Mouse (Mus musculus) heart, embryonic 16.5 days (tissue): ENCODE results near the gene Casz1. TPM values are rescaled to one million over a fixed set of nuclear protein-coding genes. Genes with fewer than 3 reads are reported as not detected.

Experiments used
- ATAC-seq: fragments of 200-750 bp; cut with Nextera tagmentation; replicated peaks from 2 replicates; pipeline ENCODE4 v1.8.0; 2017; ENCODE audit warnings: moderate number of reproducible peaks; ENCODE audit not compliant: insufficient read depth, low FRiP score; ENCODE audit errors: extremely low read depth
- H3K27ac ChIP-seq: fragments of 300-500 bp; sonication (generic); 2 replicates; pipeline ENCODE4 v1.5.1; 2014; ENCODE audit warnings: mild to moderate bottlenecking, low read length, control low read depth, moderate library complexity
- H3K27me3 ChIP-seq: fragments of 300-500 bp; sonication (generic); 2 replicates; pipeline ENCODE4 v1.6.1; 2014; ENCODE audit warnings: low read length, mixed read lengths; ENCODE audit not compliant: control insufficient read depth, insufficient read depth
- H3K36me3 ChIP-seq: fragments of 300-500 bp; sonication (generic); 2 replicates; pipeline ENCODE4 v1.6.1; 2014; ENCODE audit not compliant: control insufficient read depth, insufficient read depth
- H3K4me1 ChIP-seq: fragments of 300-500 bp; sonication (generic); 2 replicates; pipeline ENCODE4 v1.6.1; 2014; ENCODE audit warnings: low read length, mixed read lengths; ENCODE audit not compliant: control insufficient read depth, insufficient read depth
- H3K4me2 ChIP-seq: fragments of 300-500 bp; sonication (generic); 2 replicates; pipeline ENCODE4 v1.6.1; 2014; ENCODE audit warnings: low read depth, mild to moderate bottlenecking, control low read depth, low read length
- H3K4me3 ChIP-seq: fragments of 300-500 bp; sonication (generic); 2 replicates; pipeline ENCODE4 v1.5.1; 2014; ENCODE audit warnings: mild to moderate bottlenecking, control low read depth, low read length
- H3K9ac ChIP-seq: fragments of 300-500 bp; sonication (generic); 2 replicates; pipeline ENCODE4 v1.6.1; 2014; ENCODE audit warnings: low read length, control low read depth
- H3K9me3 ChIP-seq: fragments of 300-500 bp; sonication (generic); replicated peaks from 2 replicates; pipeline ENCODE4 v1.6.1; 2016; ENCODE audit warnings: low read length; ENCODE audit not compliant: control insufficient read depth
- WGBS: fragments of 180-500 bp; shearing (Covaris S2); extraction: QIAGEN DNeasy Blood & Tissue Kit; methylation state at CpG from one replicate; pipeline ENCODE4 v1.1.7; 2014; 5-methylcytosine and 5-hydroxymethylcytosine counted together
- polyA plus RNA-seq: library from polyadenylated mRNA; unstranded; fragments of >200 nt; fragmentation: Nextera tagmentation; extraction: Ambion mirVana; gene quantifications from 2 replicates; pipeline ENCODE4 v1.2.1, GENCODE M21; 2015

Casz1 gene
- polyA plus RNA-seq, 1 experiment from 2014 or later, result 22.4 TPM

DNA sequence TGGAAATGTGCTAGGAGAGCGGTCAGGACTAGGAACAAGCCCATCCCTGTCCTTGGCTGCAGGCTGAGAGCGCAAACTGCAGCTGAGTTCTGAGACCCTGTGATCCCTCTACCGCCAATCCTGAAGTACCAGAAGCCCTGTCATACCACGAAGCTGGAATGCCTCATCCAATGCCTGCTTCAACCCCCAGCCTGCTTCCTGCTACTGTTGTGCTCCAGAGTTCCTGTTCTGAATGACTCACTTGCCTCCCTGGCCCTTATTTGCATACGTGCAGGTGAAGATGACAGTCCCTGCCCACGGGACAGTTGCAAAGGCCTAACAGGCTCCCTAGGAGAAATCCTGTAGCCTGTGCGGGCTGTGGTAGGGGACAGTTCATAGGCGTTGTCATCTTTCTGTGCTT lies 13.3 kb upstream of the Casz1 start:
- no peak overlapping the region for H3K4me3 ChIP-seq
- 60% methylated on average over 8 of the region's 8 CpGs for WGBS
- H3K4me1 ChIP-seq, result peaks cover 17% of the 10 kb centered on the region
- no peak for ATAC-seq
- no peaks in the 10 kb centered on the region for H3K36me3 ChIP-seq
- H3K9me3 ChIP-seq, result no peaks in the 10 kb centered on the region
- no peaks in the 10 kb centered on the region for H3K27me3 ChIP-seq
- H3K9ac ChIP-seq, result no peak overlapping the region
- H3K27ac ChIP-seq, result no peak overlapping the region
- H3K4me2 ChIP-seq, result no peak overlapping the region

DNA sequence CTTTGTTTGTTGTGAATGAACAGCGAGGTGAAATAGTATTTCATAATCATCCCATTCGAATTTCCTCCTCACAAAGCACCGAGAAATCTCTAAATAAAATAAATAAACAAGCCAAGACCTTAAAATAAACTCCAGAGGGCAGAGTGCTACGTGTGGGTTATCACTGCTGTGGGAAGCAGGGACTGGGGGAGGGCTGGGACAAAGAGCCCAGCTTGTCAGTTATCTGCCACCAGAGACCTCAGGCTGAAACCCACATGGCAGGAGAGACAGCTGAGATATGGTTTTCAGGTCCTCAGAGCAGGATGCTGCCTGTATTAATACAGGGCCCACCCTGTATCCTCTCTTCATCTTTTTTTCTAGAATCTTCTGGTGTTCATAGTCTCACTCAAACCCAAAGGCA lies 9.2 kb upstream of the Casz1 start:
- Histone ChIP-seq H3K9ac (peak overlapping the region; percentile 17; the same call in 1 of the 2 replicates), H3K4me2 (no peak overlapping the region), H3K4me3 (no peak overlapping the region), H3K4me1 (peaks cover 20% of the 10 kb centered on the region), H3K9me3 (no peaks in the 10 kb centered on the region), H3K27ac (peak overlapping the region; percentile 9; the same call in 1 of the 2 replicates), H3K27me3 (no peaks in the 10 kb centered on the region), H3K36me3 (no peaks in the 10 kb centered on the region)
- 0 out of 2 replicates have a peak, but pooled peaks have one; percentile 46 for ATAC-seq
- 22% methylated on average over 4 of the region's 4 CpGs for WGBS

- Histone ChIP-seq H3K27ac (no peak overlapping the region), H3K36me3 (no peaks in the 10 kb centered on the region), H3K9ac (no peak overlapping the region), H3K4me3 (no peak overlapping the region), H3K27me3 (0 out of 2 replicates have a peak, but pooled peaks cover 3% of the 10 kb centered on the region), H3K4me1 (peaks cover 20% of the 10 kb centered on the region), H3K9me3 (no peaks in the 10 kb centered on the region), H3K4me2 (no peak overlapping the region)
- no peak for ATAC-seq
- 69% methylated on average over 12 of the region's 12 CpGs for WGBS
Measured at GRCm38 (mm10) chr4:148797475-148798324, 6.5 kb upstream of the Casz1 start.

- H3K4me2 ChIP-seq, result no peak overlapping the region
- no peak overlapping the region for H3K27ac ChIP-seq
- no peaks in the 10 kb centered on the region for H3K36me3 ChIP-seq
- H3K9me3 ChIP-seq, result no peaks in the 10 kb centered on the region
- no peak overlapping the region for H3K4me3 ChIP-seq
- peaks cover 20% of the 10 kb centered on the region for H3K27me3 ChIP-seq
- no peak for ATAC-seq
- H3K9ac ChIP-seq, result no peak overlapping the region
- WGBS, result 40% methylated on average over 4 of the region's 4 CpGs
- H3K4me1 ChIP-seq, result peaks cover 9% of the 10 kb centered on the region
Measured at GRCm38 (mm10) chr4:148803031-148803430, 1.2 kb upstream of the Casz1 start.

GRCm38 (mm10) chr4:148803636-148804035 lies 593 bp upstream of the Casz1 start:
- Histone ChIP-seq H3K9ac (peak overlapping the region; percentile 71), H3K4me2 (peak overlapping the region; percentile 83), H3K4me1 (peaks cover 12% of the 10 kb centered on the region), H3K27me3 (peaks cover 23% of the 10 kb centered on the region), H3K36me3 (no peaks in the 10 kb centered on the region), H3K9me3 (no peaks in the 10 kb centered on the region), H3K27ac (peak overlapping the region; percentile 57; the same call in 1 of the 2 replicates), H3K4me3 (peak overlapping the region; percentile 89)
- no peak for ATAC-seq
- 15% methylated on average over 10 of the region's 10 CpGs for WGBS

GRCm38 (mm10) chr4:148804780-148805160 lies 541 bp downstream of the Casz1 start:
- peak overlapping the region; percentile 97 for H3K9ac ChIP-seq
- no peaks in the 10 kb centered on the region for H3K36me3 ChIP-seq
- peak; percentile 7; the same call in 1 of the 2 replicates for ATAC-seq
- peak overlapping the region; percentile 99 for H3K27ac ChIP-seq
- 0% methylated on average over 16 of the region's 16 CpGs for WGBS
- peak overlapping the region; percentile 83 for H3K4me2 ChIP-seq
- peak overlapping the region; percentile 89 for H3K4me3 ChIP-seq
- no peaks in the 10 kb centered on the region for H3K9me3 ChIP-seq
- peaks cover 21% of the 10 kb centered on the region for H3K4me1 ChIP-seq
- peaks cover 26% of the 10 kb centered on the region for H3K27me3 ChIP-seq

GRCm38 (mm10) chr4:148805161-148805810 lies 1.1 kb downstream of the Casz1 start:
- 0 out of 2 replicates have a peak, but pooled peaks have one; percentile 4 for ATAC-seq
- Histone ChIP-seq H3K36me3 (no peaks in the 10 kb centered on the region), H3K4me2 (peak overlapping the region; percentile 83), H3K27me3 (peaks cover 28% of the 10 kb centered on the region), H3K9me3 (no peaks in the 10 kb centered on the region), H3K9ac (peak overlapping the region; percentile 97), H3K27ac (peak overlapping the region; percentile 99), H3K4me1 (peaks cover 26% of the 10 kb centered on the region), H3K4me3 (peak overlapping the region; percentile 89)
- WGBS, result under 1% methylated on average over 42 of the region's 42 CpGs

- WGBS, result under 1% methylated on average over 64 of the region's 64 CpGs
- Histone ChIP-seq H3K4me1 (peaks cover 34% of the 10 kb centered on the region), H3K9me3 (no peaks in the 10 kb centered on the region), H3K9ac (peak overlapping the region; percentile 97), H3K4me2 (peak overlapping the region; percentile 83), H3K27me3 (peaks cover 28% of the 10 kb centered on the region), H3K36me3 (no peaks in the 10 kb centered on the region), H3K27ac (peak overlapping the region; percentile 99), H3K4me3 (peak overlapping the region; percentile 89)
- 0 out of 2 replicates have a peak, but pooled peaks have one; percentile 4 for ATAC-seq
Measured at GRCm38 (mm10) chr4:148805811-148806747, 1.9 kb downstream of the Casz1 start.
